Comparison of ENCODE assay signal across 15 mouse cellular contexts in the genomic region with DNA sequence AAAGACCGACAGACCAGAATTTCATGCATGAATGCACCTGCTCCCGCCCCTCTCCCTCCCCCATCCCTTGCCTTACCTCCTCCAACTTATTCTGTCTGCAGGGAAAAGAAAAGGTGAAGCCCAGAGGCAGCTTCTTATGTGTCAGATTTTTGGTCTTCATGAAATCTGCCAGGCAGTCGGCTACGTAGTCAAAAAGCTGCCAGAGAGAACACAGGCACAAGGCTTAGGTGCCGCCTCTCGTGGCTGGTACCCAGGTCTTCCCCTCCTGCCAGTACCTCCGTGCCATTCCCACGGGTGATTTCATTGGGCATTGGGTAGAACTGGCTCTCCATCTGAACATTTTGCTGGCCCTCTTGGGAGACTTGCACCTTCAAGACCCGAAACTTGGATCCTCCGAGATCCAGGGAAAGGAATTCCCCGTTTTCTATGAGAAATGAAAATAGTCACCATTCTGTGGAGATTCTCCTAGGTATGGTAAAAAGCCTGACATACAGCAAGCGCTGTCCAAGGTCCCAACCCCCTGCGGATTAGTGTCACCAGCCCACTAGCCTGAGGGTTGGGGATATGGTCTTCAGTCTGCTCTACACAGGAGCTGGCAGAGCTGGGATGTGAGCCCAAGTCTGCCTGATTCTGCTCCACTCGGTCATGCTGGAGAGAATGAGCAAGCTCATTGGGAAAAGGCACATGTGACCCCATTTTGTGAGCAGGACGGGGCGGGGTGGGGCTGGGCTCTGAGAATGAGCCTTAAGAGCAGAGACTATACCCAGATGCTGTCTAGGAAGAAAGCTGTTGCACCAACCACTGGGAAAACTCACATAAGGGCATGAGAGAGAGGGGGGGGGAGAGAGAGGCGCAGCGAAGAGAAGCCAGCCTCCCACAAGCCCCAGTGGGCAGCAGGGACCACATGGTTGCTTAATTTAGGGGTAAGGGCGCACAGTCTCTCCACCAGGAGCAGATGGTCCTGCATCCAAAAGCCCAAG. TPM values are rescaled to one million over a fixed set of nuclear protein-coding genes. Genes with fewer than 3 reads are reported as not detected.
DNase-seq lines count a peak whose midpoint lies in the region; ATAC-seq lines count a peak whose summit lies in the region.
"Had no signal": no experiment of that assay in that cellular context is flagged by ENCODE, and none has a peak within 500 bp of the region (broad histone marks: within the 10 kb centered on the region; RNA-seq: fewer than 3 reads in every experiment).

No protein-coding gene starts in this region.

- H3K27ac ChIP-seq in lung, embryonic 15.5 days: 0 out of 2 replicates have a peak overlapping the region, but pooled peaks have one; percentile 94
- H3K27ac ChIP-seq in embryonic facial prominence, embryonic 13.5 days: no peak overlapping the region
- H3K27ac ChIP-seq: embryonic facial prominence, embryonic 12.5 days; forebrain, embryonic 10.5 days; limb, embryonic 10.5 days; liver, embryonic 15.5 days; macrophage; neural tube, embryonic 15.5 days had no signal

- no peak overlapping the region for H3K4me2 ChIP-seq in lung, embryonic 15.5 days
- no peak overlapping the region for H3K4me2 ChIP-seq in embryonic facial prominence, embryonic 13.5 days
- H3K4me2 ChIP-seq: embryonic facial prominence, embryonic 12.5 days; kidney, embryonic 15.5 days; liver, embryonic 15.5 days; neural tube, embryonic 15.5 days had no signal

- no peak for ATAC-seq in lung, embryonic 15.5 days (ENCODE audit: borderline replicate concordance, extremely low read depth, low FRiP score, low TSS enrichment)
- peak; percentile 21 for ATAC-seq in embryonic facial prominence, embryonic 13.5 days (ENCODE audit: insufficient number of reproducible peaks, insufficient read depth, low FRiP score, low TSS enrichment, low read depth)

- H3K4me1 ChIP-seq in lung, embryonic 15.5 days: peaks cover 7% of the 10 kb centered on the region; the same call in 1 of the 2 replicates
- H3K4me1 ChIP-seq in embryonic facial prominence, embryonic 13.5 days: no peaks in the 10 kb centered on the region
- H3K4me1 ChIP-seq: neural tube, embryonic 15.5 days had no signal

- H3K27me3 ChIP-seq in lung, embryonic 15.5 days: no peaks in the 10 kb centered on the region
- peaks cover 15% of the 10 kb centered on the region; the same call in 1 of the 2 replicates for H3K27me3 ChIP-seq in embryonic facial prominence, embryonic 13.5 days

- H3K9me3 ChIP-seq in lung, embryonic 15.5 days: no peaks in the 10 kb centered on the region
- no peaks in the 10 kb centered on the region for H3K9me3 ChIP-seq in embryonic facial prominence, embryonic 13.5 days
- H3K9me3 ChIP-seq: embryonic facial prominence, embryonic 12.5 days; forebrain, embryonic 10.5 days; kidney, embryonic 15.5 days; limb, embryonic 10.5 days; liver, embryonic 15.5 days; neural tube, embryonic 15.5 days had no signal

- no peak for DNase-seq in lung, postnatal 14 days
- peak; percentile 67 for DNase-seq in Muller cell, postnatal 12 days (ENCODE audit: inconsistent ontology term)
- peak; percentile 17 to 26 for DNase-seq in cerebellum, adult 18-20 months
- no peak for DNase-seq in liver
- no peak for DNase-seq in ovary, postnatal 10 days (ENCODE audit: low spot score)
- no peak for DNase-seq in yolk sac, embryonic 10.5 days (ENCODE audit: low spot score)

- H3K9ac ChIP-seq in lung, embryonic 15.5 days: no peak overlapping the region
- H3K9ac ChIP-seq in embryonic facial prominence, embryonic 13.5 days: no peak overlapping the region
- H3K9ac ChIP-seq: embryonic facial prominence, embryonic 12.5 days; kidney, embryonic 15.5 days; liver, embryonic 15.5 days; neural tube, embryonic 15.5 days had no signal

- no peak overlapping the region for H3K4me3 ChIP-seq in lung, embryonic 15.5 days
- H3K4me3 ChIP-seq in embryonic facial prominence, embryonic 13.5 days: no peak overlapping the region
- H3K4me3 ChIP-seq: embryonic facial prominence, embryonic 12.5 days; forebrain, embryonic 10.5 days; kidney, embryonic 15.5 days; limb, embryonic 10.5 days; liver, embryonic 15.5 days; neural tube, embryonic 15.5 days had no signal

- no peaks in the 10 kb centered on the region for H3K36me3 ChIP-seq in lung, embryonic 15.5 days
- no peaks in the 10 kb centered on the region for H3K36me3 ChIP-seq in embryonic facial prominence, embryonic 13.5 days
- H3K36me3 ChIP-seq: embryonic facial prominence, embryonic 12.5 days; forebrain, embryonic 10.5 days; kidney, embryonic 15.5 days; limb, embryonic 10.5 days; liver, embryonic 15.5 days; neural tube, embryonic 15.5 days had no signal

- 64% methylated on average over 19 of the region's 19 CpGs for WGBS in lung, embryonic 15.5 days
- WGBS in embryonic facial prominence, embryonic 13.5 days: 64% methylated on average over 19 of the region's 19 CpGs

RNA-seq across cellular contexts. Expression of a gene that starts 10.6 kb away (rescaled TPM):
- polyA plus RNA-seq in lung, embryonic 15.5 days (2015; fragmentation: Nextera tagmentation; extraction: Ambion mirVana): 2.8 and 3.3 TPM in 2 replicates
- 0.46 and 1.0 TPM in 2 replicates for polyA plus RNA-seq in embryonic facial prominence, embryonic 13.5 days (2015; fragmentation: Nextera tagmentation; extraction: Ambion mirVana)
- polyA plus RNA-seq: macrophage had no signal

RNA-seq across cellular contexts. Expression of a gene that starts 32.0 kb away (rescaled TPM):
- polyA plus RNA-seq in lung, embryonic 15.5 days (2015; fragmentation: Nextera tagmentation; extraction: Ambion mirVana): 35.1 and 39.9 TPM in 2 replicates
- polyA plus RNA-seq in embryonic facial prominence, embryonic 13.5 days (2015; fragmentation: Nextera tagmentation; extraction: Ambion mirVana): 32.9 and 38.9 TPM in 2 replicates

RNA-seq across cellular contexts. Expression of a gene that starts 37.6 kb away (rescaled TPM):
- polyA plus RNA-seq in lung, embryonic 15.5 days (2015; fragmentation: Nextera tagmentation; extraction: Ambion mirVana): 0.46 and 0.55 TPM in 2 replicates
- 0.60 and 0.73 TPM in 2 replicates for polyA plus RNA-seq in embryonic facial prominence, embryonic 13.5 days (2015; fragmentation: Nextera tagmentation; extraction: Ambion mirVana)
- polyA plus RNA-seq: macrophage had no signal

RNA-seq across cellular contexts. Expression of a gene that starts 37.8 kb away (rescaled TPM):
- polyA plus RNA-seq in lung, embryonic 15.5 days (2015; fragmentation: Nextera tagmentation; extraction: Ambion mirVana): 26.0 and 27.0 TPM in 2 replicates
- 25.3 and 26.2 TPM in 2 replicates for polyA plus RNA-seq in embryonic facial prominence, embryonic 13.5 days (2015; fragmentation: Nextera tagmentation; extraction: Ambion mirVana)

Comparison
In these comparisons a context has a peak if more than half of its experiments do, and no peak if none do; other contexts are left out.
1. DNase-seq: peak in Muller cell, postnatal 12 days (single experiment) and cerebellum, adult 18-20 months (2 of 2); none in lung, postnatal 14 days (single experiment), liver (single experiment), ovary, postnatal 10 days (single experiment) and yolk sac, embryonic 10.5 days (single experiment).